Mouse (Mus musculus) midbrain, postnatal 0 days (tissue): ENCODE results near the gene Lpin2. TPM values are rescaled to one million over a fixed set of nuclear protein-coding genes. Genes with fewer than 3 reads are reported as not detected.

Source experiments
- ATAC-seq: fragments of 200-750 bp; cut with Nextera tagmentation; 2 replicates; pipeline ENCODE4 v1.8.0; 2017; ENCODE audit warnings: moderate number of reproducible peaks, mild to moderate bottlenecking, moderate TSS enrichment, moderate library complexity; ENCODE audit not compliant: low FRiP score
- DNase-seq: peaks from one replicate; pipeline ENCODE4 v3.0.0-alpha.2; 2015; ENCODE audit warnings: low spot score
- H3K27ac ChIP-seq: fragments of 300-500 bp; sonication (generic); 2 replicates; pipeline ENCODE4 v1.5.1; 2014; ENCODE audit warnings: low read depth, mild to moderate bottlenecking, low read length, mixed read lengths
- H3K27me3 ChIP-seq: fragments of 300-500 bp; sonication (generic); 2 replicates; pipeline ENCODE4 v1.6.1; 2014; ENCODE audit warnings: low read length, control low read depth, mixed read lengths; ENCODE audit not compliant: insufficient read depth
- H3K36me3 ChIP-seq: fragments of 300-500 bp; sonication (generic); 2 replicates; pipeline ENCODE4 v1.6.1; 2014; ENCODE audit warnings: low read length, control low read depth, mixed read lengths; ENCODE audit not compliant: insufficient read depth
- H3K4me1 ChIP-seq: fragments of 300-500 bp; sonication (generic); 2 replicates; pipeline ENCODE4 v1.6.1; 2014; ENCODE audit warnings: mild to moderate bottlenecking, control low read depth, antibody characterized with exemption, low read length, mixed read lengths; ENCODE audit not compliant: insufficient read depth
- H3K4me2 ChIP-seq: fragments of 300-500 bp; sonication (generic); 2 replicates; pipeline ENCODE4 v1.6.1; 2014; ENCODE audit warnings: low read depth, mild to moderate bottlenecking, low read length, mixed read lengths; ENCODE audit not compliant: poor library complexity, severe bottlenecking
- H3K4me3 ChIP-seq: fragments of 300-500 bp; sonication (generic); 2 replicates; pipeline ENCODE4 v1.5.1; 2014; ENCODE audit warnings: low read depth, mild to moderate bottlenecking, low read length, moderate library complexity
- H3K9ac ChIP-seq: fragments of 300-500 bp; sonication (generic); replicated peaks from 2 replicates; pipeline ENCODE4 v1.6.1; 2014; ENCODE audit warnings: mild to moderate bottlenecking, low read length, moderate library complexity, mixed read lengths; ENCODE audit not compliant: poor library complexity, severe bottlenecking
- H3K9me3 ChIP-seq: fragments of 300-500 bp; sonication (generic); 2 replicates; pipeline ENCODE4 v1.6.1; 2016; ENCODE audit warnings: low read length, control low read depth
- CTCF ChIP-seq: IDR thresholded peaks from 2 replicates; pipeline ENCODE4 v1.5.1; 2016; ENCODE audit warnings: antibody characterized with exemption, mild to moderate bottlenecking
- WGBS: fragments of 180-500 bp; shearing (Covaris S2); extraction: QIAGEN DNeasy Blood & Tissue Kit; methylation state at CpG from one replicate; pipeline ENCODE4 v1.1.7; 2014; 5-methylcytosine and 5-hydroxymethylcytosine counted together
- polyA plus RNA-seq: library from polyadenylated mRNA; unstranded; fragments of >200 nt; fragmentation: Nextera tagmentation; extraction: Ambion mirVana; gene quantifications from 2 replicates; pipeline ENCODE4 v1.2.1, GENCODE M21; 2015
- total RNA-seq: library from RNA; depleted of rRNA; stranded (reverse); fragments of >200 nt; gene quantifications from 2 replicates; pipeline ENCODE4 v1.2.3, GENCODE M21; 2014

The Lpin2 gene
- total and polyA plus RNA-seq, 2 experiments from 2014 or later: 39.1 to 53.4 TPM

GRCm38 (mm10) chr17:71264739-71265138 lies 82.4 kb downstream of the Lpin2 start:
- no peak overlapping the region for H3K4me3 ChIP-seq
- no peaks in the 10 kb centered on the region for H3K9me3 ChIP-seq
- H3K4me1 ChIP-seq: no peaks in the 10 kb centered on the region
- no peak overlapping the region for H3K4me2 ChIP-seq
- H3K36me3 ChIP-seq: no peaks in the 10 kb centered on the region
- no peak overlapping the region for H3K9ac ChIP-seq
- DNase-seq (no peak), ATAC-seq (no peak)
- no peak for TF ChIP-seq CTCF
- H3K27me3 ChIP-seq: no peaks in the 10 kb centered on the region
- WGBS: 74% methylated on average over 4 of the region's 4 CpGs
- no peak overlapping the region for H3K27ac ChIP-seq

GRCm38 (mm10) chr17:71265336-71266051 lies 83.1 kb downstream of the Lpin2 start:
- ATAC-seq (no peak), DNase-seq (no peak)
- Histone ChIP-seq H3K36me3 (no peaks in the 10 kb centered on the region), H3K9me3 (no peaks in the 10 kb centered on the region), H3K4me1 (no peaks in the 10 kb centered on the region), H3K9ac (no peak overlapping the region), H3K27me3 (no peaks in the 10 kb centered on the region), H3K4me3 (no peak overlapping the region), H3K27ac (no peak overlapping the region), H3K4me2 (no peak overlapping the region)
- no peak for TF ChIP-seq CTCF
- 77% methylated on average over 5 of the region's 5 CpGs for whole genome bisulfite sequencing

- TF ChIP-seq CTCF: no peak
- ATAC-seq (no peak), DNase-seq (no peak)
- H3K9ac ChIP-seq: no peak overlapping the region
- no peaks in the 10 kb centered on the region for H3K36me3 ChIP-seq
- no peaks in the 10 kb centered on the region for H3K27me3 ChIP-seq
- 91% methylated on average over 8 of the region's 8 CpGs for WGBS
- no peaks in the 10 kb centered on the region for H3K4me1 ChIP-seq
- no peak overlapping the region for H3K27ac ChIP-seq
- H3K9me3 ChIP-seq: no peaks in the 10 kb centered on the region
- no peak overlapping the region for H3K4me3 ChIP-seq
- no peak overlapping the region for H3K4me2 ChIP-seq
These were observed 85.0 kb downstream of the Lpin2 start for GRCm38 (mm10) chr17:71267374-71267773.

GRCm38 (mm10) chr17:71268152-71268551 lies 85.8 kb downstream of the Lpin2 start:
- H3K9me3 ChIP-seq: no peaks in the 10 kb centered on the region
- TF ChIP-seq CTCF: no peak
- no peaks in the 10 kb centered on the region for H3K27me3 ChIP-seq
- H3K27ac ChIP-seq: no peak overlapping the region
- no peak for ATAC-seq
- no peak for DNase-seq
- no peak overlapping the region for H3K4me2 ChIP-seq
- no peaks in the 10 kb centered on the region for H3K36me3 ChIP-seq
- no peaks in the 10 kb centered on the region for H3K4me1 ChIP-seq
- WGBS: 82% methylated on average over 10 of the region's 10 CpGs
- no peak overlapping the region for H3K9ac ChIP-seq
- H3K4me3 ChIP-seq: no peak overlapping the region

GRCm38 (mm10) chr17:71268599-71268998 lies 86.2 kb downstream of the Lpin2 start:
- Histone ChIP-seq H3K9me3 (no peaks in the 10 kb centered on the region), H3K4me3 (no peak overlapping the region), H3K27me3 (no peaks in the 10 kb centered on the region), H3K9ac (no peak overlapping the region), H3K27ac (no peak overlapping the region), H3K4me2 (no peak overlapping the region), H3K4me1 (no peaks in the 10 kb centered on the region), H3K36me3 (no peaks in the 10 kb centered on the region)
- ATAC-seq: no peak
- 88% methylated on average over 3 of the region's 3 CpGs for WGBS
- TF ChIP-seq CTCF: no peak
- no peak for DNase-seq

GRCm38 (mm10) chr17:71273901-71274300 lies 91.5 kb downstream of the Lpin2 start:
- no peak for DNase-seq
- H3K4me2 ChIP-seq: no peak overlapping the region
- H3K4me1 ChIP-seq: no peaks in the 10 kb centered on the region
- no peak overlapping the region for H3K27ac ChIP-seq
- TF ChIP-seq CTCF: no peak
- H3K9ac ChIP-seq: no peak overlapping the region
- WGBS: 96% methylated on average over 12 of the region's 12 CpGs
- no peak for ATAC-seq
- H3K27me3 ChIP-seq: no peaks in the 10 kb centered on the region
- no peaks in the 10 kb centered on the region for H3K9me3 ChIP-seq
- no peak overlapping the region for H3K4me3 ChIP-seq
- no peaks in the 10 kb centered on the region for H3K36me3 ChIP-seq
